ENCODE assay signal across 22 mouse cellular contexts in genomic region chr10:59564551-59564950, GRCm38 (mm10). TPM values are rescaled to one million over a fixed set of nuclear protein-coding genes. Genes with fewer than 3 reads are reported as not detected.
DNase-seq lines count a peak whose midpoint lies in the region; ATAC-seq and TF ChIP-seq lines count a peak whose summit lies in the region.
"Had no signal": no experiment of that assay in that cellular context is flagged by ENCODE, and none has a peak within 500 bp of the region (broad histone marks: within the 10 kb centered on the region; RNA-seq: fewer than 3 reads in every experiment).

No protein-coding gene starts in this region.

- H3K9ac ChIP-seq in liver, postnatal 0 days (replicated peaks), result no peak overlapping the region
- H3K9ac ChIP-seq in liver, embryonic 11.5 days (ENCODE audit: low read depth, low read length), result no peak overlapping the region
- no peak overlapping the region for H3K9ac ChIP-seq in limb, embryonic 13.5 days
- H3K9ac ChIP-seq: embryonic facial prominence, embryonic 15.5 days; midbrain, embryonic 12.5 days had no signal

- peak; percentile 30 for DNase-seq in liver, postnatal 0 days
- DNase-seq in liver, embryonic 11.5 days (ENCODE audit: low spot score), result no peak
- peak; percentile 39 for DNase-seq in c-Kit-positive CD71-negative TER-119-negative erythroid progenitor cells, embryonic 14.5 days (ENCODE audit: low read depth)
- DNase-seq in skeletal muscle tissue, adult 2 months (ENCODE audit: low read depth, low spot score), result peak; percentile 32
- DNase-seq in retina, postnatal 1 day, result no peak
- DNase-seq in neural tube, embryonic 10.5 days (ENCODE audit: extremely low spot score, low spot score), result no peak
- DNase-seq in layer of hippocampus, adult 18-20 months (ENCODE audit: low spot score in 2 of 2), result no peak
- DNase-seq: cerebellum, adult 9-10 months; heart, postnatal 36 days; kidney, adult 8-10 months; liver had no signal

- no peaks in the 10 kb centered on the region for H3K36me3 ChIP-seq in liver, postnatal 0 days (replicated peaks; ENCODE audit: insufficient read depth, low read length)
- H3K36me3 ChIP-seq in liver, embryonic 11.5 days (ENCODE audit: control insufficient read depth, insufficient read depth, low read length), result no peaks in the 10 kb centered on the region
- H3K36me3 ChIP-seq in limb, embryonic 13.5 days, result no peaks in the 10 kb centered on the region
- H3K36me3 ChIP-seq: embryonic facial prominence, embryonic 15.5 days; heart, embryonic 10.5 days; midbrain, embryonic 12.5 days had no signal

- H3K4me2 ChIP-seq in liver, postnatal 0 days (ENCODE audit: low read depth, low read length), result no peak overlapping the region
- H3K4me2 ChIP-seq in liver, embryonic 11.5 days, result no peak overlapping the region
- no peak overlapping the region for H3K4me2 ChIP-seq in limb, embryonic 13.5 days (replicated peaks)
- H3K4me2 ChIP-seq: embryonic facial prominence, embryonic 15.5 days; midbrain, embryonic 12.5 days had no signal

- no peaks in the 10 kb centered on the region for H3K27me3 ChIP-seq in liver, postnatal 0 days (ENCODE audit: insufficient read depth, low read length)
- no peaks in the 10 kb centered on the region for H3K27me3 ChIP-seq in liver, embryonic 11.5 days (replicated peaks; ENCODE audit: control insufficient read depth, insufficient read depth, low read length)
- no peaks in the 10 kb centered on the region for H3K27me3 ChIP-seq in limb, embryonic 13.5 days
- H3K27me3 ChIP-seq: embryonic facial prominence, embryonic 15.5 days; midbrain, embryonic 12.5 days had no signal

- H3K9me3 ChIP-seq in liver, postnatal 0 days (ENCODE audit: low read length), result no peaks in the 10 kb centered on the region
- H3K9me3 ChIP-seq in liver, embryonic 11.5 days (ENCODE audit: control insufficient read depth, low read length), result no peaks in the 10 kb centered on the region
- no peaks in the 10 kb centered on the region for H3K9me3 ChIP-seq in limb, embryonic 13.5 days
- H3K9me3 ChIP-seq: embryonic facial prominence, embryonic 15.5 days; heart, embryonic 10.5 days; midbrain, embryonic 12.5 days had no signal

- H3K27ac ChIP-seq in liver, postnatal 0 days (ENCODE audit: low read depth), result peak overlapping the region; percentile 48
- H3K27ac ChIP-seq in liver, embryonic 11.5 days (ENCODE audit: low read depth, low read length), result no peak overlapping the region
- peak overlapping the region; percentile 86; the same call in 1 of the 2 replicates for H3K27ac ChIP-seq in limb, embryonic 13.5 days
- H3K27ac ChIP-seq: embryonic facial prominence, embryonic 15.5 days; heart, embryonic 10.5 days; hindbrain, postnatal 0 days; midbrain, embryonic 12.5 days had no signal

- 51% methylated on average over 5 of the region's 5 CpGs for WGBS in liver, postnatal 0 days (ENCODE audit: insufficient replicate concordance)
- 75% methylated on average over 5 of the region's 5 CpGs for WGBS in liver, embryonic 11.5 days
- 74% methylated on average over 5 of the region's 5 CpGs for WGBS in limb, embryonic 13.5 days

- peak; percentile 47; the same call in 1 of the 2 replicates for TF ChIP-seq EP300 in liver, postnatal 0 days (IDR thresholded peaks at IDR 0.05; ENCODE audit: low read depth)

- 0 out of 2 replicates have a peak, but pooled peaks cover 4% of the 10 kb centered on the region for H3K4me1 ChIP-seq in liver, postnatal 0 days (ENCODE audit: insufficient read depth)
- H3K4me1 ChIP-seq in liver, embryonic 11.5 days (replicated peaks; ENCODE audit: control insufficient read depth, insufficient read depth, low read length), result peaks cover 4% of the 10 kb centered on the region
- H3K4me1 ChIP-seq in limb, embryonic 13.5 days, result peaks cover 61% of the 10 kb centered on the region

- peak; percentile 61 for ATAC-seq in liver, postnatal 0 days
- ATAC-seq in liver, embryonic 11.5 days (replicated peaks; ENCODE audit: low FRiP score), result no peak
- ATAC-seq in limb, embryonic 13.5 days (ENCODE audit: low FRiP score, low read depth), result no peak
- ATAC-seq: forebrain, embryonic 14.5 days; hindbrain, postnatal 0 days had no signal

- no peak for TF ChIP-seq CTCF in liver, postnatal 0 days (IDR thresholded peaks at IDR 0.05; ENCODE audit: low read depth)

- no peak overlapping the region for H3K4me3 ChIP-seq in liver, postnatal 0 days (ENCODE audit: low read depth, low read length)
- no peak overlapping the region for H3K4me3 ChIP-seq in liver, embryonic 11.5 days (ENCODE audit: low read depth, low read length)
- H3K4me3 ChIP-seq in limb, embryonic 13.5 days, result no peak overlapping the region
- H3K4me3 ChIP-seq: embryonic facial prominence, embryonic 15.5 days; heart, embryonic 10.5 days; midbrain, embryonic 12.5 days had no signal

RNA-seq across cellular contexts. Expression of gene Gm10322, which starts 51.3 kb away (rescaled TPM):
- not detected in 2 replicates for polyA plus RNA-seq in liver, postnatal 0 days (2015; fragmentation: Nextera tagmentation; extraction: Ambion mirVana)
- polyA plus RNA-seq in liver, embryonic 11.5 days (2014; fragmentation: Nextera tagmentation; extraction: Ambion mirVana), result not detected in 2 replicates
- not detected in 2 replicates for polyA plus RNA-seq in limb, embryonic 13.5 days (2015; fragmentation: Nextera tagmentation; extraction: Ambion mirVana)
- not detected for total RNA-seq in layer of hippocampus, adult 18-20 months (2021)
- total RNA-seq: gastrocnemius, adult 18-20 months; heart, postnatal 36 days; hindbrain, postnatal 0 days had no signal
- polyA plus RNA-seq: brain, embryonic 14.5 days; embryonic facial prominence, embryonic 15.5 days; forebrain, embryonic 14.5 days; heart, embryonic 10.5 days; hindbrain, postnatal 0 days; large intestine, adult 2 months; lung, embryonic 16.5 days; midbrain, embryonic 12.5 days; testis, adult 2 months had no signal

RNA-seq across cellular contexts. Expression of gene Mcu, which starts 51.9 kb away (rescaled TPM):
- 11.8 and 13.5 TPM in 2 replicates for polyA plus RNA-seq in liver, postnatal 0 days (2015; fragmentation: Nextera tagmentation; extraction: Ambion mirVana)
- polyA plus RNA-seq in liver, embryonic 11.5 days (2014; fragmentation: Nextera tagmentation; extraction: Ambion mirVana), result 22.3 and 24.2 TPM in 2 replicates
- 62.3 and 65.3 TPM in 2 replicates for polyA plus RNA-seq in limb, embryonic 13.5 days (2015; fragmentation: Nextera tagmentation; extraction: Ambion mirVana)
- total RNA-seq in layer of hippocampus, adult 18-20 months (2021), result 10 to 100 TPM; 48.0 to 51.0 TPM

Comparison
In these comparisons a context has a peak if more than half of its experiments do, and no peak if none do; other contexts are left out.
1. DNase-seq: peak in liver, postnatal 0 days (single experiment), c-Kit-positive CD71-negative TER-119-negative erythroid progenitor cells, embryonic 14.5 days (single experiment) and skeletal muscle tissue, adult 2 months (single experiment); none in liver, embryonic 11.5 days (single experiment), retina, postnatal 1 day (single experiment), neural tube, embryonic 10.5 days (single experiment) and layer of hippocampus, adult 18-20 months (0 of 2).